Mouse (Mus musculus) layer of hippocampus, adult 18-20 months (tissue): Measurements from ENCODE around the gene C330021F23Rik. TPM values are rescaled to one million over a fixed set of nuclear protein-coding genes. Genes with fewer than 3 reads are reported as not detected.

Experiments used
- total RNA-seq, 2 experiments: library from RNA; stranded (reverse); gene quantifications; 2 replicates each; pipeline ENCODE4 v1.2.3; 2021

Gene C330021F23Rik
- total RNA-seq, 2 experiments from 2014 or later = not detected

Other genes starting within 250 kb of the C330021F23Rik start
- gene A430078G23Rik, start 214.6 kb upstream of the C330021F23Rik start, total RNA-seq = not detected
- 10 to 100 TPM; 49.0 to 51.3 TPM for gene Arhgef18, start 175.0 kb upstream of the C330021F23Rik start, total RNA-seq
- gene Pex11g, start 100.3 kb upstream of the C330021F23Rik start, total RNA-seq = 1 to 10 TPM in 1 of 2 experiments, under 1 TPM in 1; 0.97 to 1.7 TPM
- gene Tex45, start 97.1 kb upstream of the C330021F23Rik start, total RNA-seq = under 1 TPM in 1 of 2 experiments, not detected in 1; 0.20 TPM
- gene Zfp358, start 74.9 kb upstream of the C330021F23Rik start, total RNA-seq = 10 to 100 TPM; 30.9 to 31.2 TPM
- 10 to 100 TPM; 76.0 to 77.3 TPM for gene Mcoln1, start 67.5 kb upstream of the C330021F23Rik start, total RNA-seq
- 10 to 100 TPM; 71.8 to 76.2 TPM for gene Pnpla6, start 52.6 kb upstream of the C330021F23Rik start, total RNA-seq
- gene Camsap3, start 19.3 kb downstream of the C330021F23Rik start, total RNA-seq = 10 to 100 TPM; 31.1 to 36.9 TPM
- 10 to 100 TPM; 39.6 to 41.2 TPM for gene Xab2, start 53.3 kb downstream of the C330021F23Rik start, total RNA-seq
- 10 to 100 TPM; 80.9 to 84.3 TPM for gene Pet100, start 53.6 kb downstream of the C330021F23Rik start, total RNA-seq
- under 1 TPM in 1 of 2 experiments, not detected in 1; 0.92 TPM for gene Pcp2, start 57.6 kb downstream of the C330021F23Rik start, total RNA-seq
- 10 to 100 TPM; 43.6 to 52.5 TPM for gene Stxbp2, start 63.0 kb downstream of the C330021F23Rik start, total RNA-seq
- gene Retn, start 87.8 kb downstream of the C330021F23Rik start, total RNA-seq = under 1 TPM; 0.74 to 0.79 TPM
- gene Mcemp1, start 97.8 kb downstream of the C330021F23Rik start, total RNA-seq = under 1 TPM in 1 of 2 experiments, not detected in 1; 0.23 TPM
- 10 to 100 TPM; 12.9 to 14.8 TPM for gene Fcor, start 104.4 kb downstream of the C330021F23Rik start, total RNA-seq
- 10 to 100 TPM; 29.8 to 32.4 TPM for gene Trappc5, start 108.3 kb downstream of the C330021F23Rik start, total RNA-seq
- not detected for gene Fcer2a, start 126.2 kb downstream of the C330021F23Rik start, total RNA-seq
- not detected for gene Clec4g, start 152.7 kb downstream of the C330021F23Rik start, total RNA-seq
- 1 to 10 TPM in 1 of 2 experiments, under 1 TPM in 1; 0.57 to 1.0 TPM for gene Cd209a, start 181.0 kb downstream of the C330021F23Rik start, total RNA-seq